Mouse (Mus musculus): ENCODE results near the gene Cyb5b.

- TF ChIP-seq POLR2A (IDR thresholded peaks at IDR 0.05; ENCODE audit: borderline replicate concordance, control insufficient read depth, low read depth, low read length) (no peak), CTCF (IDR thresholded peaks at IDR 0.05; ENCODE audit: control insufficient read depth, insufficient read depth, low read length) (no peak)
Measured at GRCm38 (mm10) chr8:107153326-107154210, 3.1 kb downstream of the Cyb5b start.
